Mouse (Mus musculus) left cerebral cortex, adult 11 months (tissue): ENCODE measurements around the gene Caln1.

Source experiments
- DNase-seq: peaks from one replicate; pipeline ENCODE4 v3.0.0; 2022; ENCODE audit warnings: low spot score

Caln1 gene

GRCm38 (mm10) chr5:130699476-130699875, 330.2 kb downstream of the Caln1 start:
- no peak for DNase-seq

GRCm38 (mm10) chr5:130701777-130702176, 332.5 kb downstream of the Caln1 start:
- no peak for DNase-seq

GRCm38 (mm10) chr5:130702361-130702760, 333.1 kb downstream of the Caln1 start:
- no peak for DNase-seq

GRCm38 (mm10) chr5:130704866-130705265, 335.6 kb downstream of the Caln1 start:
- DNase-seq = no peak

GRCm38 (mm10) chr5:130706202-130706855, 337.1 kb downstream of the Caln1 start:
- no peak for DNase-seq

GRCm38 (mm10) chr5:130707755-130708154, 338.5 kb downstream of the Caln1 start:
- no peak for DNase-seq

- DNase-seq = no peak
Observed at GRCm38 (mm10) chr5:130708616-130709015, 339.4 kb downstream of the Caln1 start.

- no peak for DNase-seq
Observed at GRCm38 (mm10) chr5:130711643-130712042, 342.4 kb downstream of the Caln1 start.

GRCm38 (mm10) chr5:130712281-130712680, 343.0 kb downstream of the Caln1 start:
- no peak for DNase-seq

GRCm38 (mm10) chr5:130715181-130715580, 345.9 kb downstream of the Caln1 start:
- DNase-seq = no peak

GRCm38 (mm10) chr5:130718385-130718784, 349.1 kb downstream of the Caln1 start:
- DNase-seq = no peak

GRCm38 (mm10) chr5:130742171-130742570, 372.9 kb downstream of the Caln1 start:
- no peak for DNase-seq

- no peak for DNase-seq
Observed at GRCm38 (mm10) chr5:130757517-130757916, 388.3 kb downstream of the Caln1 start.

GRCm38 (mm10) chr5:130765784-130766183, 396.5 kb downstream of the Caln1 start:
- DNase-seq = no peak

- DNase-seq = no peak
Observed at GRCm38 (mm10) chr5:130771061-130771741, 401.9 kb downstream of the Caln1 start.

GRCm38 (mm10) chr5:130772491-130772890, 403.2 kb downstream of the Caln1 start:
- DNase-seq = no peak

- DNase-seq = no peak
Observed at GRCm38 (mm10) chr5:130774946-130775345, 405.7 kb downstream of the Caln1 start.

GRCm38 (mm10) chr5:130792755-130793452, 423.6 kb downstream of the Caln1 start:
- DNase-seq = peak; percentile 41

- DNase-seq = no peak
Observed at GRCm38 (mm10) chr5:130797713-130798112, 428.5 kb downstream of the Caln1 start.

GRCm38 (mm10) chr5:130810314-130810713, 441.1 kb downstream of the Caln1 start:
- DNase-seq = no peak

- DNase-seq = no peak
Observed at GRCm38 (mm10) chr5:130810846-130811245, 441.6 kb downstream of the Caln1 start.

- no peak for DNase-seq
Observed at GRCm38 (mm10) chr5:130811266-130811665, 442.0 kb downstream of the Caln1 start.

- DNase-seq = no peak
Observed at GRCm38 (mm10) chr5:130811966-130812365, 442.7 kb downstream of the Caln1 start.
